Mouse (Mus musculus) adrenal gland, adult 2 months (tissue): Measurements from ENCODE around the gene Fap. TPM values are rescaled to one million over a fixed set of nuclear protein-coding genes. Genes with fewer than 3 reads are reported as not detected.

Source experiments
- DNase-seq: peaks from one replicate; pipeline ENCODE4 v3.0.0; 2021
- polyA plus RNA-seq: library from polyadenylated mRNA; depleted of rRNA; stranded (reverse); fragments of >200 nt; gene quantifications from 2 replicates; pipeline ENCODE4 v1.2.3, GENCODE M21; 2012; rRNA removed
- total RNA-seq, 2 experiments: library from RNA; stranded (reverse); gene quantifications; 2 replicates each; pipeline ENCODE4 v1.2.3; 2021

Gene Fap
- total and polyA plus RNA-seq, 3 experiments, result 0.64 to 2.9 (median 2.3) TPM

- DNase-seq, result no peak
Measured at GRCm38 (mm10) chr2:62460231-62460710, 113.6 kb downstream of the Fap start.

GRCm38 (mm10) chr2:62459241-62460174 lies 114.4 kb downstream of the Fap start:
- no peak for DNase-seq

GRCm38 (mm10) chr2:62458070-62458469 lies 115.8 kb downstream of the Fap start:
- no peak for DNase-seq

GRCm38 (mm10) chr2:62454991-62455390 lies 118.9 kb downstream of the Fap start:
- no peak for DNase-seq

- DNase-seq, result no peak
Measured at GRCm38 (mm10) chr2:62454033-62454432, 119.8 kb downstream of the Fap start.

Other genes with a start within 250 kb of the Fap start
- 1 to 10 TPM; 3.1 to 3.5 TPM for gene Dpp4, start 161.8 kb downstream of the Fap start, total RNA-seq
- 0.31 and 0.35 TPM in 2 replicates for gene Dpp4, start 161.8 kb downstream of the Fap start, polyA plus RNA-seq
- not detected for gene Gcg, start 90.4 kb downstream of the Fap start, total RNA-seq
- not detected in 2 replicates for gene Gcg, start 90.4 kb downstream of the Fap start, polyA plus RNA-seq
- gene Ifih1, start 72.2 kb upstream of the Fap start, total RNA-seq, result 10 to 100 TPM; 11.1 to 13.3 TPM
- 16.3 and 21.3 TPM in 2 replicates for gene Ifih1, start 72.2 kb upstream of the Fap start, polyA plus RNA-seq
- gene Gca, start 90.2 kb upstream of the Fap start, total RNA-seq, result 1 to 10 TPM; 3.7 to 3.8 TPM
- gene Gca, start 90.2 kb upstream of the Fap start, polyA plus RNA-seq, result 1.7 TPM in 2 replicates